Mouse (Mus musculus): ENCODE results near the gene Abca5. TPM values are rescaled to one million over a fixed set of nuclear protein-coding genes. Genes with fewer than 3 reads are reported as not detected.

The Abca5 gene
- polyA plus RNA-seq, 1 experiment from 2014 or later: 2.3 TPM

DNA sequence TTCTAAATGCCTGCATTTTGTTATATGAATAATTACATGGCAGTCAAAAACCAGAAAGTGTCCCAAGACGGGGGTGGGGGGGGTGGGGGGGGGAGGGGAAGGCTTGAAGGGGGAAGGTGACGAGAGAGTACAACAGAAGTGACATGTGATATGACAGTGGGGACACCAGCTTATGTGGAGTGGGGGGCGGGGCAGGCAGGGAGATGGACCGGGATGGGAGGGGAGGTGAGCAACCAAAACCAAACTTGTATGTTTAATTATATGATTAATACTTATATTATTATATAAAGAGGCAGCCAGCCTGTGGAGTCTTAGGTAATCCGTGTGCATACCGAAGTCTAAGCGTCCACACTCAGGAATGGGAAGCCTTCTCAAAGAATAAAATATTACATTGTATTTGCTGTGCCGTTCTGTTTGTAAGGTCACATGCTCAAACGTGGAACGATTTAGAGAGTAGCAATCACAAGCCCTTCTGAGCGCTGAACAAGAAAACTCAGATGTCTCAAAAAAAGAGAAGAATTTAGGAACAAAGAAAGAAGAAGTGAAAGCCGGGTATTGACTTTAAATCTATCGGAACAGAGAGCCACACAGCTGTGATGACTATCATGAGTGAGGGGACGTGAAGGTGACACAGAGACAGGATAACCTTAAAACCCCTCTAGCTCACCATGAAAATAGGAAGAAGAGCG lies 34.9 kb upstream of the Abca5 start:
- Histone ChIP-seq H3K4me1 (ENCODE audit: insufficient read depth) (peaks cover 5% of the 10 kb centered on the region; the same call in 1 of the 2 replicates), H3K4me3 (ENCODE audit: low read depth, low read length) (no peak overlapping the region), H3K4me2 (ENCODE audit: low read depth, low read length) (no peak overlapping the region; the same call in 1 of the 2 replicates), H3K9ac (replicated peaks) (no peak overlapping the region), H3K36me3 (replicated peaks; ENCODE audit: insufficient read depth, low read length) (no peaks in the 10 kb centered on the region), H3K9me3 (ENCODE audit: low read length) (no peaks in the 10 kb centered on the region), H3K27me3 (ENCODE audit: insufficient read depth, low read length) (no peaks in the 10 kb centered on the region), H3K27ac (ENCODE audit: low read depth) (0 out of 2 replicates have a peak overlapping the region, but pooled peaks have one; percentile 8)
- WGBS (ENCODE audit: insufficient replicate concordance): 51% methylated on average over 15 of the region's 15 CpGs
- DNase-seq: no peak
- TF ChIP-seq CTCF (IDR thresholded peaks at IDR 0.05; ENCODE audit: low read depth): no peak
- no peak for TF ChIP-seq EP300 (IDR thresholded peaks at IDR 0.05; ENCODE audit: low read depth)
- 0 out of 2 replicates have a peak, but pooled peaks have one; percentile 6 for ATAC-seq

DNA sequence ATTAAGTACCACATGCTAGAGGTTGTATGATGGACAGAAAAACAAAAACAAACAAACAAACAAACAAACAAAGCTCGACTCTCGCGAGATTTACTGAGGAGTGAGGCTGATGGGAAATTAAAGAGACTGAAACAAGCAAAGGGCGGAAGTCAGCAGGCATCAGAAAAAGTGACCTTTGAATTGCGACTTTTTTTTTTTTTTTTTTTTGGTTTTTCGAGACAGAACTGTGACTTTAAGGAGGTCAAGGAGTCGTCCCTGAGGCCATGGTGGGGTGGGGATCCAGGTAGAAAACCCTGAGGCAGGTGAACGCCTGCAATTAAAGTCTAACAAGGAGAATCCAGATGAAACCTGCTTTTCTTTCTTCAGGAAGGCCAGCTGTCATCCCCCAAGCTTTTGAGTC lies 34.3 kb upstream of the Abca5 start:
- H3K27me3 ChIP-seq (ENCODE audit: insufficient read depth, low read length): no peaks in the 10 kb centered on the region
- no peak overlapping the region for H3K27ac ChIP-seq (ENCODE audit: low read depth)
- DNase-seq (no peak), ATAC-seq (no peak)
- H3K9ac ChIP-seq (replicated peaks): no peak overlapping the region
- H3K4me3 ChIP-seq (ENCODE audit: low read depth, low read length): no peak overlapping the region
- H3K4me2 ChIP-seq (ENCODE audit: low read depth, low read length): no peak overlapping the region
- H3K9me3 ChIP-seq (ENCODE audit: low read length): no peaks in the 10 kb centered on the region
- TF ChIP-seq CTCF (IDR thresholded peaks at IDR 0.05; ENCODE audit: low read depth) (no peak), EP300 (IDR thresholded peaks at IDR 0.05; ENCODE audit: low read depth) (no peak)
- H3K4me1 ChIP-seq (ENCODE audit: insufficient read depth): peaks cover 5% of the 10 kb centered on the region; the same call in 1 of the 2 replicates
- H3K36me3 ChIP-seq (replicated peaks; ENCODE audit: insufficient read depth, low read length): no peaks in the 10 kb centered on the region
- WGBS (ENCODE audit: insufficient replicate concordance): 59% methylated on average over 8 of the region's 8 CpGs

DNA sequence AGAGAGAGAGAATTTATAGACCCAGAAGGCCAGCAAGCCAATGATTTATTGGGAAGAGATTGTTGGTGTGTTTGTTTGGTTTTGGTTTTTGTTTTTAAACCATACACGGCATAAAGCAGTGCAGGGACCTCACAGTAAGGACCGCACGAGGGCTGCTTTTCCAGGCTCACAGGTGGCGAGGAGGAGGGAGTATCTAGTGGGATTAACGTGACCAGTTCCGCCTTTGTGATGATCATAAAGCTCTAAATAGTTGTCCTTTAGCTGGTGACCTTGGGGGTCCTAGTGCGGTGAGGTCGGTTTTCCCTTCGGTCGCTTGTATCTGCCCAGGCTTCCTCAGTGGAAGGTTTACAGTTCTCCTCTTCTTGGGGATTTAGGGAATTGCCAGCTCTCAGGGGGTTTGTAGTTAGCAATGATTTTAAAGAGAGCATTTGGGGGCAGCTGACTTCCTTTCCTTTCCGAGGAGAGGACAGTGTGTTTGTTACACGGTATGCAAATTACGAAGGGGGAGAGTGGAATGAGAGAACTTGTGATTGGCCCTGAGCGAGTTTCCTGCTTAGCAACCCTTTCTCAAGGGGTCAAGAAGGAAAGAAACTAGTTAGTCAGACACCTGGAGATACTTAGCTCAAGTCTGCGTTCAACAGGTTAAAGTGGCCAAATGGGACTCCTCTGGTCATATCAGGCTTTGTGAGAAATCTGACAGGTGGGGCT lies 31.9 kb upstream of the Abca5 start:
- Histone ChIP-seq H3K4me2 (ENCODE audit: low read depth, low read length) (peak overlapping the region; percentile 51), H3K4me1 (ENCODE audit: insufficient read depth) (peaks cover 5% of the 10 kb centered on the region; the same call in 1 of the 2 replicates), H3K27me3 (ENCODE audit: insufficient read depth, low read length) (no peaks in the 10 kb centered on the region), H3K36me3 (replicated peaks; ENCODE audit: insufficient read depth, low read length) (no peaks in the 10 kb centered on the region), H3K27ac (ENCODE audit: low read depth) (peak overlapping the region; percentile 64), H3K9ac (replicated peaks) (no peak overlapping the region; the same call in 1 of the 2 replicates), H3K4me3 (ENCODE audit: low read depth, low read length) (no peak overlapping the region), H3K9me3 (ENCODE audit: low read length) (no peaks in the 10 kb centered on the region)
- 24% methylated on average over 15 of the region's 15 CpGs for WGBS (ENCODE audit: insufficient replicate concordance)
- DNase-seq: no peak
- TF ChIP-seq EP300 (IDR thresholded peaks at IDR 0.05; ENCODE audit: low read depth) (no peak), CTCF (IDR thresholded peaks at IDR 0.05; ENCODE audit: low read depth) (no peak)
- no peak for ATAC-seq

DNA sequence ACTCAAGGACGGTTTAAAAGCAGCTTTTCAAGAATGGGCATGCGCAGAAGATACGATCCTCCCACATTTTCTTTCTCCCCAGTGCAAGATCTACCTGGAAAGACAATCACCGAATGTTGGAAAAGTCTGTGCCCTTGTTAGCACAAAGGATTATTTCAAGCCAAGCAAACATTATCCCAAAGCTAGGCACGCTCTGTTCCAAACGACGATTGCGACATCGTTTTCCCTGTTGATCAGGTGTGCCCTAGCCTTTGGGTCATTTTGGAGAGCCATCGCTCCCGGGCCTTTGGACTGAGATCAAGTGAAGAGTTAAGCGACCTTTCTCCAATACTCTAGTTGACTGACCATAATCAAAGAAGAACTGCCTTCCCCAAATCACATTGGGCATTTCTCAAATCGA lies 30.1 kb upstream of the Abca5 start:
- Histone ChIP-seq H3K4me3 (ENCODE audit: low read depth, low read length) (no peak overlapping the region), H3K36me3 (replicated peaks; ENCODE audit: insufficient read depth, low read length) (no peaks in the 10 kb centered on the region), H3K9ac (replicated peaks) (no peak overlapping the region), H3K4me1 (ENCODE audit: insufficient read depth) (peaks cover 5% of the 10 kb centered on the region; the same call in 1 of the 2 replicates), H3K27me3 (ENCODE audit: insufficient read depth, low read length) (no peaks in the 10 kb centered on the region), H3K27ac (ENCODE audit: low read depth) (peak overlapping the region; percentile 91), H3K9me3 (ENCODE audit: low read length) (no peaks in the 10 kb centered on the region), H3K4me2 (ENCODE audit: low read depth, low read length) (no peak overlapping the region)
- ATAC-seq: peak; percentile 94
- TF ChIP-seq EP300 (IDR thresholded peaks at IDR 0.05; ENCODE audit: low read depth): peak; percentile 88
- TF ChIP-seq CTCF (IDR thresholded peaks at IDR 0.05; ENCODE audit: low read depth): no peak
- peak; percentile 67 for DNase-seq
- WGBS (ENCODE audit: insufficient replicate concordance): 69% methylated on average over 13 of the region's 13 CpGs

DNA sequence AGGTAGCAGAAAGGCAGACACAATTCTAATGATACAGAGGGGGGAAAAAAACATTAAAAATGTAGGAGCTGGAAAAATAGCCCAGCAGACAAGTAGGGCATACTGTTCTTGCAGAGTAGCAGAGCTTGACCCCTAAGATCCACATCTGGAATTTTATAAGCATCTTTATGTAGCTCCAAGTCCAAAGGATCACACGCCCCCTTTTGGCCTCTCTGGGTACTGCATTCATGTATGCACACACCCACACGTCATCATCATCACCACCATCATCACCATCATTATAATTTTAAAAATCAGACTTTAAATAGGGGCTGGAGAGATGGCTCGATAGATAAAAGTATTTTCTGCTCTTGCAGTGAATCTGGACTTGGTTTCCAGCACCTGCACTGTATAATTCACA lies 29.4 kb upstream of the Abca5 start:
- no peak overlapping the region for H3K4me3 ChIP-seq (ENCODE audit: low read depth, low read length)
- TF ChIP-seq CTCF (IDR thresholded peaks at IDR 0.05; ENCODE audit: low read depth): peak; percentile 57
- TF ChIP-seq EP300 (IDR thresholded peaks at IDR 0.05; ENCODE audit: low read depth): no peak
- peaks cover 5% of the 10 kb centered on the region; the same call in 1 of the 2 replicates for H3K4me1 ChIP-seq (ENCODE audit: insufficient read depth)
- no peak overlapping the region for H3K4me2 ChIP-seq (ENCODE audit: low read depth, low read length)
- WGBS (ENCODE audit: insufficient replicate concordance): 67% methylated on average over 3 of the region's 3 CpGs
- H3K9me3 ChIP-seq (ENCODE audit: low read length): no peaks in the 10 kb centered on the region
- no peaks in the 10 kb centered on the region for H3K36me3 ChIP-seq (replicated peaks; ENCODE audit: insufficient read depth, low read length)
- no peaks in the 10 kb centered on the region for H3K27me3 ChIP-seq (ENCODE audit: insufficient read depth, low read length)
- ATAC-seq (no peak), DNase-seq (no peak)
- no peak overlapping the region for H3K9ac ChIP-seq (replicated peaks)
- H3K27ac ChIP-seq (ENCODE audit: low read depth): peak overlapping the region; percentile 91

DNA sequence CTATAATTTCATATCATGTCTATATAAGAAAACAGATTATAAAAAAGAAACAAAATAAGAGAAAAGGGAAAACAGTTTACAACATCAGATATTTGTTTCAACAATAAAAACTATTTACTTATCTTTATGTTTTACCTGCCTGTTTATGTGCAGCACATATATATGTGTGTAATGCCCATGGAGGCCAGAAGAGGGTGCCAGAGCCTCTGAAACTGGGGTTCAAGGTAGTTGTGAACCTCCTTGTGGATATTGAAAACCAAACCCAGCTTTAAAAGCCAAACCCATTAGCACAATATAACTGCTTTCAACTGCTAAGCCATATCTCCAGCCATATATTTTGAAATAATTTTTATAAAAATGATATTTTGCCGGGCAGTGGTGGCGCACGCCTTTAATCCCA lies 27.5 kb upstream of the Abca5 start:
- DNase-seq: peak; percentile 76
- 68% methylated on average over 3 of the region's 3 CpGs for WGBS (ENCODE audit: insufficient replicate concordance)
- Histone ChIP-seq H3K9me3 (ENCODE audit: low read length) (no peaks in the 10 kb centered on the region), H3K36me3 (replicated peaks; ENCODE audit: insufficient read depth, low read length) (no peaks in the 10 kb centered on the region), H3K27me3 (ENCODE audit: insufficient read depth, low read length) (no peaks in the 10 kb centered on the region), H3K4me3 (ENCODE audit: low read depth, low read length) (no peak overlapping the region), H3K4me2 (ENCODE audit: low read depth, low read length) (no peak overlapping the region), H3K4me1 (ENCODE audit: insufficient read depth) (peaks cover 5% of the 10 kb centered on the region; the same call in 1 of the 2 replicates), H3K27ac (ENCODE audit: low read depth) (no peak overlapping the region), H3K9ac (replicated peaks) (no peak overlapping the region)
- TF ChIP-seq CTCF (IDR thresholded peaks at IDR 0.05; ENCODE audit: low read depth): peak; percentile 85
- no peak for TF ChIP-seq EP300 (IDR thresholded peaks at IDR 0.05; ENCODE audit: low read depth)
- no peak for ATAC-seq
